Mouse (Mus musculus): ENCODE data around the gene Atxn7l1.
"Not testable (repeated sequence)": the region's sequence is repeated elsewhere in the genome, so short reads cannot be mapped to it uniquely, and the experiment has no call there.

Atxn7l1 gene

DNA sequence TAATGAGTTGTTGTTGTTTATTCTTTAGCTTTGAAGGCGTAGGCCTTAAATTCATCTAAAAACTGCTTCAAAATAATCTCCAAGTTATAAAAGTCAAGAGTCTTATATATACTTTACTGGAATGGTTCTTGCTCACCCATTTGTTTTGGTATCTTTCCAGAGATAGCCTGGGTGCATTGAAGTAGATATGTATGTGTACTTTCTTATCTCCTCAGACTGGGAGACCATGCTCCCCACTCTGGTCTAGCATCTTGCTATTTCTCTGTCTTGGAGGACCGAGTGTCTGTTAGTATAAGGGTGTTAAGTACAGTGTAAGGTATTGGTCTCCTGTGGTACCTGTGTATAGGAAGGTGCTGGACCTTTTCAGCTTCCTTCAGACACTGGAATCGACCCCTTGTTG is 6.4 kb downstream of the Atxn7l1 start:
- no peak for DNase-seq

DNA sequence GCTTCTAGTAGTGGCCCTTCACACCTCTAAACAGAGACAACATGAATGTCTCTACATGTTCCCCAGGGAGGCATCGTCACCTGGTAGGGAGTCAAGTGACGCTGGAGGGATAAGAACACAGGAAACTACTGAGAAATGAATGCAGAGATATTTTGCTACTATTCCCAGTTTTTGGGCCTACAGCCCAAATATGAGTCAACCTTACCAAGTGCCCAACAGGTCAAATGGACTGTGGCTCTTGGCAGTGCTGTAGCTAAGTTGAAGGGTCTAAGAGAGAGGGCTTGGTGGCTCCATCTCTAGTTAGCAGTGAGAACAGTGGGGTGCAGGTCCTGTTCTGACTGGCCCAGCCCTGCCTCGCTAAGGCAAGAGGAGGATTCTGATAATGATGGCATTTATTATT is 7.2 kb downstream of the Atxn7l1 start:
- DNase-seq, result no peak

- no peak for DNase-seq
These were observed 9.0 kb downstream of the Atxn7l1 start for GRCm38 (mm10) chr12:33156334-33157018.

- DNase-seq, result no peak
These were observed 10.8 kb downstream of the Atxn7l1 start for GRCm38 (mm10) chr12:33158256-33158655.

DNA sequence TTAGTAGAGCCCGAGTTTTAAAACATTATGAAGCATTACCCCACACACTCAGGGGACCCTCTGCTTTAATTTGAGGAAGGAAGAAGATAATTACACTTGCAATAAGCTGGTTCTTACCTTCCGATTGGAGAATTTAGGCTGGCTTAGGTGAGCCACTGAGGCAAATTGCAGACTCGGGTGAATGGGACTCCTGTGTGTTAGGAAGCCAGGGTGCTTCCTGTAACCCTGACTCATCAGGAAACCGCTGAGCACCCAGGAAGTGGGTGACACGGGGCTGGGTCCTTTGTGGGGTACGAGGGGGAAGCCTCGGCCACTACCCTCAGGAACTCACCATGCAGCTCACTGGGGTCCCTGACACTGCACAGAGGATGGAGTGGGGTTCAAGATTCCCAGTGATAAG is 12.9 kb downstream of the Atxn7l1 start:
- peak; percentile 47 to 64 for DNase-seq

GRCm38 (mm10) chr12:33162541-33162940 is 15.0 kb downstream of the Atxn7l1 start:
- DNase-seq, result no peak

GRCm38 (mm10) chr12:33164019-33164418 is 16.5 kb downstream of the Atxn7l1 start:
- DNase-seq, result not testable (repeated sequence)

DNA sequence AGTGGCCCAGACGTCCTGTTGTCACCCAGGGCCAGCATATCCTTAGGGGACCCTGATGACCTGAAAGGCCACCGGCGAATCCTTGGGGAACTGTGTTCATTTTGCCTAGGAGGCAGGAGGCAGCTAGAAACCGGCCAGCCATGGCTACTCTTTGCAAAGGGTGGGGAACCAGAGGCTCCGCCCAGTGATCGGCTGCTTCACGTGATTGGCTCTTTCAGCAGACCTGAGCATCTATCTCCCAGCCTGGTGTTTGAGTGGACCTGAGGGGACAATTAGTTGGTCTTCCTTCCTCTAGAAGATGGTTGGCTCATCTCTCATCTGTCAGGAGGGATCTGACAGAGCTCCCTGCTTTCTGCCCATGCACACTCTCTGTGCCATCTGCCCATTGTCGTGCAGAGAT is 19.2 kb downstream of the Atxn7l1 start:
- no peak for DNase-seq

DNA sequence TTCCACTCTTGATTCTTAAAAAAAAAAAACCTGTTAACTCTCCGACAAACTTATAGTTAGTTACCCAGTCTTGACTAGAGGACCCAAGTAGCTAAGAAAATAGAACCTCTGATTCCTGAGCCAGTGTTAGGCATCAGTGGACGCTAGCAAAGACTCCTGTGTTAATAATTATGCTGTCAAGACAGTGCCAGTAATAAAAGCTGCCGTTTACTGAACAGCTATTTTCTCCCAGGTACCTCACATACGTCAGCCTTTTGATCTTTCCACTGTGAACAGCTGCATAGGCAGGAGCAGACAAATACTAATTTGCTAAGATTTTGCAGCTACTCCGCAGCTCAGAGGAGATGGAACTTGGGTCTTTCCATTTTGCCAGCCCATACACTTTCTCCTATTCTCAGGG is 20.1 kb downstream of the Atxn7l1 start:
- DNase-seq, result no peak

DNA sequence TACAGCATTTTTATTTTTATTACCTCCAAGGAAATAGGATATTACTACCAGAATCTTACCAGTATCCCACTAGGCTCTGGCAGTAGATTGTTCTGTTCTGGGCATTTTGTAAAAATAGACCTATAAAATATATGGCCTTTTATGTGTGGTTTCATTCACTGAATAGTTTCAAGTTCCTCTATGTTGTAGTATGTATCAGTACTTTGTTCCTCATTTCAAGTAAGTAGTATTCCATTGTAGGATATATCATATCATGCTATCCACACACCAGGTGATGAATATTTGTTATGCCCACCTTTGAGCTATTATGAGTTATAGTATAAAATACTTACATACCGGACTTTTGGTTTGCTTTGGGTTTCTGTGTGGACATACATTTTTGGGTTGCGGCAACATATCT is 21.0 kb downstream of the Atxn7l1 start:
- no peak for DNase-seq

- DNase-seq, result no peak
These were observed 22.4 kb downstream of the Atxn7l1 start for GRCm38 (mm10) chr12:33169777-33170494.

- DNase-seq, result no peak
These were observed 23.3 kb downstream of the Atxn7l1 start for GRCm38 (mm10) chr12:33170822-33171221.

DNA sequence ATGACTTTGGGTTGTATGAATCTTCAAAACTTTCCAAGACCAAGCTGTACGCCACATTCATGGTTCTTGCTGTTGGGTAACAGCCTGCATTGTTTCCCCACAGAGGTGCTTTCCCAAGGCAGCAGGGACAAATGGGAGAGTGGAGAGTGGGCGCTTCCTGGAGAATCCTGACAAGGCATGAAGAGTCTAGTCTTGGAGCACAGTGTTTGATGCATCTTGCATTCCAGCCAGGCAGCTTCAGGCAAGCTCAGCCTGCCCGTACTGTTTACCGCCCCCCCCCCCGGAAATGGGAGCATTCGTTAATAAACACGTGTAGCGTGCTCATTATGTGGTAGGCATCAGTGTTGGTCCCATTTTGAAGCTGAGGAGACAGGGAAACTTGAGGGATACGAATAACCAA is 25.4 kb downstream of the Atxn7l1 start:
- DNase-seq, result no peak

GRCm38 (mm10) chr12:33173720-33174141 is 26.2 kb downstream of the Atxn7l1 start:
- no peak for DNase-seq

DNA sequence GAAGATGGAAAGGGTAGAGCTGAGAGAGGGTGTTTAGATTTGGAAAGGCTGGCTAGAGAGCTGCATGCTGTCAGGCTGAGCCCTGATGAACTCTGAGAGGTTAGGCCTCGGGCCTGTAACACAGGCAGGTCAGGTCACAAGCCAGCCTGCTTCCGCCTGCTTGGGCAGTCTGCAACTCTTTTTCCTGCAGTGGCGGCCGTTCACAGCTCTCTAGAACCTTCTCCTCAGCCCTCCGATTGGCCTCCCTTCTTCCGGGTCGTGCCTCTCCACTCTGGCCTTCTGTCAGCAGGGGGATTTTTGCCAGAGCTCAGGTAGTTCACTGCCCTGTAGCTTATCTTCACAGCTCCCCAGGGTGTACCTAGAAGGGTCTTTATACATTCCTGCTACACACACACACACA is 26.7 kb downstream of the Atxn7l1 start:
- no peak for DNase-seq

DNA sequence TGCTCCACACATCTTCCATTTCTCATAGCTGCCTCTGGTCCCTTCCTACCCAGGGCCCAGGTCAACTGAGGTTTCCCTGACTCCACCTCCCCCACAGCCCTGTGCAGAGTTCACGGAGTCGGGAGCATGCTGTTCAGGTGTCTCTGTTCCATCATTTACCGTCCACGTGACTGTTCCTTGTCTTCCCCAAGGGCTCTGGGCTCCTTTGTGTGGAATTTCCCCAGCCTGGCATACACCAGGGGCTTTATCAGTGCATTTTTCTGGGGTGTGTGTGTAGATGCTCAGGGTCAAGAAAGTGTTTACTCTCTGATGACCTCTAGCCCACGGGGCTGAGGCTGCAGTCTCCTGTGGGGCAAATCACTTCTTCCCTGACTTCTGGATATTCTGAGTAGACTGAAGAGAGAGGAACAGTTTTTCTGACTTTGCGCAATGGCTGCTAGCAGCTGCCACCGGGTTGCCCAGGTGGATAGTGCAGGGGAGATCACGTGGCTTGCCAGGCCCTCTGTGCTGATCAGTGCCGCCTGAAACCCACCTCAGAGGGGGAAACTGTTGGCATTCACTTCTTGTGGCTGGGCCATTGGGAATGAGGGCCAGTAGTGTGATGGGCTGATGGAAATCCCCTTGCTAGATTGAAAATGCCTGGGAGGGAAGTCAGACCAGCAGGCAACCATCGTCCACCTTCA is 27.3 kb downstream of the Atxn7l1 start:
- DNase-seq, result no peak

DNA sequence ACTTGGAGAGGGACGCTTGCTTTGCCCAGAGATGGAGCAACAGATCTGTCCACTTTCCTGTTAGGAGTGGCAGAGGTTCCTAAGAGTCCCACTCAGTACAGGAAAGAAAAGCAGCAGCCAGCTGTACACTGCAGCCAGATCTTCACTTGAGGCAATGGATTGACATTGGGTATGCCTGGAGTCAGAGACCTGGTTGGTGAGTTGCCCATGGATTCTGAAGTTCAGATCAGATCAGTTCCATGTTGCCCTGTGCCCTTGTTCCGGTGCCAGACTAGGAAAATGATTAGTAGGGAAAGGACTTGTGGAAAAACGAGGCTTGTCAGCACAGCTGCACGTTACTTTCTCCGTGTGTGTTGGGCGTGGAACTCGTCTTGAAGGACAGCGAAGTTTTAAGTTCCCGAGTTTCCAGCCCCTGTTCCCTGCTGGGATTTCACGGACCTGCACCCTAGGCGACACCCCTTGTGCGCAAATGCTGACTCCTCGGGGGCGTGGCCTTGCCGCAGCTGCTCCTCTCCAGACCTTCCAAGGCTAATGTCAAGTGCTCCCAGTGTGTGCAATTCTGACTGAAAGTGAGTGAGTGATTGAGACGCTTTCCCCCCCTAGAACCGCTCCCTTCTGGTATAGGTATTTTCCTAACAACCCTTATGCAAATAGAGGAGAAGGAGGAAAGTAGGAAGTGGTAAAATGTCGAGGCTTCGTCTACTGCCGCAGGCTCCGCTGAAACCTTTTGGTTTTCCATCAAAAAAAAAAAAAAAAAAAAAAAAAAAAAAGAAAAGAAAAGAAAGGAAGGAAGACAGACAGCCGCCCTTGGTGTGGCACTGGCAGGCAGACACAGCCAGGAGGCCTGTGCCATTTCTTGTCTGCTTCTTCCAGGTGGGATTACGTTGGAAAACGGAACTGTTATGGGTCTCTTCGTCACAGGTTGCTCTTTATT is 28.4 kb downstream of the Atxn7l1 start:
- DNase-seq, result no peak

GRCm38 (mm10) chr12:33176555-33176900 is 29.0 kb downstream of the Atxn7l1 start:
- DNase-seq, result no peak

DNA sequence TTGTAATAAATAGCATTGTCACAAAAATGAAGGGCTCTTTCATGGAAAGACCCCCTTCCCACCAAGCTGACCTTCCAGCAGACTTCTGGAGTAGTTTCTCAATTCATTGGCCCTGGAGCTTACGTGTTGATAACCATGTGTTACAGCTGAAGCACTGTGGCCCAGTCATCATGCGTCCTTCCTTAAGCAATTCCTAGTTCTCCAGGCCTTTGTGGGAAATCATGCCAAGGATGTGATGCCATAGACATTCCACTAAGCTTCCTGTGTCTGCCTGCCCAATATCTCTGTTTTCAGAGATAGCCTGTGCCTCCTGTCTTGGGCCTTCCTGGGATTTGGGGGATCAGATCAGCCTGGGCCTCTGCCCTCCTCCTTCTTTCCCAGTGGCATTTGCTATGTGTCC is 32.9 kb downstream of the Atxn7l1 start:
- no peak for DNase-seq

DNA sequence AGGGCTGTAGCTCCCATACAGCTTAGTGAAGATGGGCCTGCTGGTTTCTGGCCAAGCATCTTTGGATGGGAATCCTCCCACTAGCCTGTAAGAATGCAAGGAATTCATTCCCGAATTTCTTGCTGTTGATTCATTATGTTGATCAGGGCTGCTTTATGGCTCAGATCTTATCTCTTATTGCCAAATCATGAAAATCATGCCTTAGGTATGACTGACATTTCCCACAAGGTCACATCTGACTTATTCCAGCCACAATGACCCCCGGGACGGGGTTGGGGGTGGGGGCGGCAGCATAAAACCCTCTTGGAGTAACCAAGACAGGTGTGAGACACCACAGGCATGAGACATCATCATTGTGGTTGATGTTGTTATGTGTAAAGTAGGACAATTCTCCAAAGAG is 34.4 kb downstream of the Atxn7l1 start:
- DNase-seq, result no peak

GRCm38 (mm10) chr12:33182428-33183137 is 35.1 kb downstream of the Atxn7l1 start:
- DNase-seq, result no peak

GRCm38 (mm10) chr12:33183138-33183627 is 35.7 kb downstream of the Atxn7l1 start:
- DNase-seq, result no peak
